Mouse (Mus musculus) urinary bladder, postnatal 14 days (tissue): ENCODE results near the gene Lrrc4.

Experiments used
- DNase-seq: peaks from one replicate; pipeline ENCODE4 v3.0.0; 2021; ENCODE audit warnings: low spot score

Lrrc4 gene

GRCm38 (mm10) chr6:28767891-28768481 lies 63.6 kb downstream of the Lrrc4 start:
- DNase-seq, result no peak

GRCm38 (mm10) chr6:28766622-28767021 lies 64.9 kb downstream of the Lrrc4 start:
- no peak for DNase-seq

GRCm38 (mm10) chr6:28762132-28762775 lies 69.3 kb downstream of the Lrrc4 start:
- no peak for DNase-seq

GRCm38 (mm10) chr6:28761728-28762127 lies 69.8 kb downstream of the Lrrc4 start:
- DNase-seq, result no peak

- peak; percentile 24 for DNase-seq
These were observed 73.3 kb downstream of the Lrrc4 start for GRCm38 (mm10) chr6:28758293-28758692.

GRCm38 (mm10) chr6:28756306-28757018 lies 75.1 kb downstream of the Lrrc4 start:
- DNase-seq, result peak; percentile 22

- no peak for DNase-seq
These were observed 77.2 kb downstream of the Lrrc4 start for GRCm38 (mm10) chr6:28754127-28754898.

- DNase-seq, result no peak
These were observed 77.9 kb downstream of the Lrrc4 start for GRCm38 (mm10) chr6:28753681-28754080.

GRCm38 (mm10) chr6:28753217-28753616 lies 78.3 kb downstream of the Lrrc4 start:
- DNase-seq, result no peak

GRCm38 (mm10) chr6:28751186-28751585 lies 80.4 kb downstream of the Lrrc4 start:
- DNase-seq, result no peak

- DNase-seq, result no peak
These were observed 82.3 kb downstream of the Lrrc4 start for GRCm38 (mm10) chr6:28749224-28749623.

- DNase-seq, result no peak
These were observed 83.4 kb downstream of the Lrrc4 start for GRCm38 (mm10) chr6:28747931-28748670.

GRCm38 (mm10) chr6:28747025-28747424 lies 84.5 kb downstream of the Lrrc4 start:
- no peak for DNase-seq

- no peak for DNase-seq
These were observed 85.7 kb downstream of the Lrrc4 start for GRCm38 (mm10) chr6:28745864-28746263.

GRCm38 (mm10) chr6:28743586-28743985 lies 88.0 kb downstream of the Lrrc4 start:
- DNase-seq, result no peak

GRCm38 (mm10) chr6:28737601-28738000 lies 93.9 kb downstream of the Lrrc4 start:
- no peak for DNase-seq

- DNase-seq, result no peak
These were observed 94.9 kb downstream of the Lrrc4 start for GRCm38 (mm10) chr6:28736665-28737064.

- peak; percentile 25 for DNase-seq
These were observed 96.4 kb downstream of the Lrrc4 start for GRCm38 (mm10) chr6:28735116-28735515.

GRCm38 (mm10) chr6:28733884-28734647 lies 97.5 kb downstream of the Lrrc4 start:
- peak; percentile 16 for DNase-seq

- DNase-seq, result no peak
These were observed 100.3 kb downstream of the Lrrc4 start for GRCm38 (mm10) chr6:28731246-28731645.

- DNase-seq, result no peak
These were observed 101.9 kb downstream of the Lrrc4 start for GRCm38 (mm10) chr6:28729649-28730048.
